Mouse (Mus musculus) stomach, embryonic 14.5 days (tissue): ENCODE measurements around the gene AC134908.4. TPM values are rescaled to one million over a fixed set of nuclear protein-coding genes. Genes with fewer than 3 reads are reported as not detected.

Experiments used
- ATAC-seq: fragments of 200-750 bp; cut with Nextera tagmentation; 2 replicates; pipeline ENCODE4 v1.8.0; 2017; ENCODE audit warnings: low read depth, moderate TSS enrichment; ENCODE audit not compliant: insufficient number of reproducible peaks, insufficient read depth, low FRiP score
- H3K27ac ChIP-seq: fragments of 300-500 bp; sonication (generic); 2 replicates; pipeline ENCODE4 v1.5.1; 2014; ENCODE audit warnings: mild to moderate bottlenecking, low read length, moderate library complexity, mixed read lengths
- H3K27me3 ChIP-seq: fragments of 300-500 bp; sonication (generic); 2 replicates; pipeline ENCODE4 v1.6.1; 2014; ENCODE audit warnings: low read length, control low read depth, mixed read lengths; ENCODE audit not compliant: control insufficient read depth, insufficient read depth
- H3K36me3 ChIP-seq: fragments of 300-500 bp; sonication (generic); 2 replicates; pipeline ENCODE4 v1.6.1; 2014; ENCODE audit warnings: mild to moderate bottlenecking, control low read depth, low read length, moderate library complexity, mixed read lengths; ENCODE audit not compliant: control insufficient read depth, insufficient read depth
- H3K4me1 ChIP-seq: fragments of 300-500 bp; sonication (generic); 2 replicates; pipeline ENCODE4 v1.6.1; 2014; ENCODE audit warnings: low read length, control low read depth, mixed read lengths; ENCODE audit not compliant: control insufficient read depth, insufficient read depth
- H3K4me2 ChIP-seq: fragments of 300-500 bp; sonication (generic); replicated peaks from 2 replicates; pipeline ENCODE4 v1.6.1; 2014; ENCODE audit warnings: low read depth, low read length, control low read depth
- H3K4me3 ChIP-seq: fragments of 300-500 bp; sonication (generic); 2 replicates; pipeline ENCODE4 v1.5.1; 2014; ENCODE audit warnings: low read depth, low read length, control low read depth
- H3K9ac ChIP-seq: fragments of 300-500 bp; sonication (generic); replicated peaks from 2 replicates; pipeline ENCODE4 v1.6.1; 2014; ENCODE audit warnings: low read depth, mild to moderate bottlenecking, control low read depth, low read length, moderate library complexity, mixed read lengths
- H3K9me3 ChIP-seq: fragments of 300-500 bp; sonication (generic); 2 replicates; pipeline ENCODE4 v1.6.1; 2016; ENCODE audit warnings: low read depth, low read length, control low read depth; ENCODE audit not compliant: control insufficient read depth
- WGBS: fragments of 180-500 bp; shearing (Covaris S2); extraction: QIAGEN DNeasy Blood & Tissue Kit; methylation state at CpG from one replicate; pipeline ENCODE4 v1.1.7; 2014; 5-methylcytosine and 5-hydroxymethylcytosine counted together
- polyA plus RNA-seq: library from polyadenylated mRNA; unstranded; fragments of >200 nt; fragmentation: Nextera tagmentation; extraction: Ambion mirVana; gene quantifications from 2 replicates; pipeline ENCODE4 v1.2.1, GENCODE M21; 2014

AC134908.4 gene
- polyA plus RNA-seq, 1 experiment from 2014 or later, result not detected

- Histone ChIP-seq H3K9ac (no peak overlapping the region), H3K27ac (peak overlapping the region; percentile 98; the same call in 1 of the 2 replicates), H3K4me3 (no peak overlapping the region), H3K9me3 (no peaks in the 10 kb centered on the region), H3K27me3 (no peaks in the 10 kb centered on the region), H3K36me3 (peaks cover 7% of the 10 kb centered on the region), H3K4me2 (0 out of 2 replicates have a peak overlapping the region, but pooled peaks have one; percentile 7), H3K4me1 (peaks cover 38% of the 10 kb centered on the region)
- no peak for ATAC-seq
- WGBS, result 80% methylated on average over 13 of the region's 13 CpGs
Observed at GRCm38 (mm10) chr17:25794197-25794596, 1.3 kb downstream of the AC134908.4 start.

- under 1% methylated on average over 14 of the region's 14 CpGs for WGBS
- no peaks in the 10 kb centered on the region for H3K9me3 ChIP-seq
- peak within 1 kb of the TSS; percentile 85 for H3K4me2 ChIP-seq
- H3K4me1 ChIP-seq, result peaks cover 37% of the 10 kb centered on the region
- peak; percentile 76 for ATAC-seq
- peak within 1 kb of the TSS; percentile 85 for H3K4me3 ChIP-seq
- peaks cover 11% of the 10 kb centered on the region for H3K36me3 ChIP-seq
- no peaks in the 10 kb centered on the region for H3K27me3 ChIP-seq
- peak within 1 kb of the TSS; percentile 54 for H3K9ac ChIP-seq
- H3K27ac ChIP-seq, result peak within 1 kb of the TSS; percentile 98
Observed at GRCm38 (mm10) chr17:25792615-25793014, 2.8 kb downstream of the AC134908.4 start, which contains the start of gene Fam173a. Gene Fam173a (minus strand): TSS chr17:25792901.

GRCm38 (mm10) chr17:25791843-25792527 is 3.5 kb downstream of the AC134908.4 start:
- Histone ChIP-seq H3K4me2 (peak overlapping the region; percentile 85), H3K4me3 (peak overlapping the region; percentile 85), H3K4me1 (peaks cover 33% of the 10 kb centered on the region), H3K36me3 (peaks cover 11% of the 10 kb centered on the region), H3K9ac (peak overlapping the region; percentile 54), H3K9me3 (no peaks in the 10 kb centered on the region), H3K27me3 (no peaks in the 10 kb centered on the region), H3K27ac (peak overlapping the region; percentile 98)
- peak; percentile 59; the same call in 1 of the 2 replicates for ATAC-seq
- under 1% methylated on average over 45 of the region's 45 CpGs for WGBS

DNA sequence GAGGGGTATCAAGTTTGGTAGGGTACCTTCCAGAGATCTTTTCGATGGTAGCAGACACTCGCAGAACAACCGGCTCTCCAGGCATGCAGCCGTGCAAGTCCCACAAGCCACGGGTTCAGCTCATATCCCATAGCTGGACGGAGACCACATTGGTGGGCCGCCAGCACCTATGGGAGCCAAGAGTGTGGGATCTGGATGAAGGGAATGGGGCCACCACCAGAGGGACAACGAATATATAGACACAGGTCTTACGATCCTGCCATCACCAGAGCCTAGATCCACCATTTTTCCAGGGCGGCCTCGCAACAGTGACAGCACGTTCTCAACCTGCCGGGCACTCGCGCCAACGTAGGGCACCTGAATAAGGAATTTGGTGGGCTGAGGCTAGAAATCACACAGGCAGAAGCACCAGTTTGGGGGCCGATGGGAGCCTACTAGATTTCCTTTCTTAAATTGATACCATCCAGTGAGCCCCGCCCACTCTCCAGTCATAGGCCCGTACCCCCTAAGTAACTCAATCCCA is 4.1 kb downstream of the AC134908.4 start:
- Histone ChIP-seq H3K4me1 (peaks cover 33% of the 10 kb centered on the region), H3K4me2 (peak overlapping the region; percentile 85), H3K36me3 (peaks cover 11% of the 10 kb centered on the region), H3K4me3 (peak overlapping the region; percentile 85), H3K27me3 (no peaks in the 10 kb centered on the region), H3K27ac (no peak overlapping the region; the same call in 1 of the 2 replicates), H3K9ac (peak overlapping the region; percentile 54; the same call in 1 of the 2 replicates), H3K9me3 (no peaks in the 10 kb centered on the region)
- WGBS, result 25% methylated on average over 19 of the region's 19 CpGs
- ATAC-seq, result no peak

DNA sequence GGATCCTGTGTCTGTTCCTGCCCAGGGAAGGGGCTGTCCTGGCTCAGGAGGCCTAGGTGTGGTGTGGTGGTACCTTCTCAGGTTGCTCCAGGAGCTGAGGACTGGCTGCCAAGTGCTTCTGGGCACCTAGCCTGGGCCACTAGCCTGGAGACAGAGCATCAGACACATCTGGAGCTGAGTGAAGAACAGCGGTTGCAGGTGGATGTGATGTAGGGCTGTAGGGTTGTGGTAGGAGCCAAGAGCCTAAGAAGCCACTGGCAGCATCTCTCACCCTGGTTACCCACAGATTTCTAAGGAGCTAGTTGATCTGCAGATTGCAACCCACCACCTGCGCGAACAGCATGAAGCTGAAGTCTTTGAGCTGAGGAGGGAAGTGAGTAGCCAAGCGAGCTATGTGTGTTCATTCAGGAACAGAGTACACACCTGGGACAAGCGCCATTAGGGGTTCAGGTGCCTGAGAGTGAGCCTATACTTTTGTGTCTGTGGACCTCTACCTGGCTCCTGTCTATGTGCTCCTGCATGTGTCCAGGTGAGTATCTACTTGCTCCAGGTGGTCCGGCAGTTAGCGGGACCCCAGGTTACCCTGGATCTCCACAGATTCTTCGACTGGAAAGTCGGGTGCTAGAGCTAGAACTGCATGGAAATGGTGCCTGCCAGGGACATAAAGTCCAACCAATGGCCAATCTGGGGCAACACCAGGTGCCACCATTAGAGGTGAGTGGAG is 8.5 kb downstream of the AC134908.4 start:
- H3K4me1 ChIP-seq, result peaks cover 19% of the 10 kb centered on the region
- H3K4me2 ChIP-seq, result no peak overlapping the region
- H3K9ac ChIP-seq, result no peak overlapping the region
- ATAC-seq, result no peak
- H3K27ac ChIP-seq, result no peak overlapping the region
- no peak overlapping the region for H3K4me3 ChIP-seq
- H3K36me3 ChIP-seq, result peaks cover 25% of the 10 kb centered on the region
- 94% methylated on average over 9 of the region's 9 CpGs for WGBS
- no peaks in the 10 kb centered on the region for H3K9me3 ChIP-seq
- no peaks in the 10 kb centered on the region for H3K27me3 ChIP-seq

GRCm38 (mm10) chr17:25786280-25786679 is 9.2 kb downstream of the AC134908.4 start, which contains the start of gene Ccdc78:
Gene Ccdc78 (plus strand): TSS chr17:25786580.
- H3K36me3 ChIP-seq, result peaks cover 32% of the 10 kb centered on the region
- 77% methylated on average over 3 of the region's 3 CpGs for WGBS

DNA sequence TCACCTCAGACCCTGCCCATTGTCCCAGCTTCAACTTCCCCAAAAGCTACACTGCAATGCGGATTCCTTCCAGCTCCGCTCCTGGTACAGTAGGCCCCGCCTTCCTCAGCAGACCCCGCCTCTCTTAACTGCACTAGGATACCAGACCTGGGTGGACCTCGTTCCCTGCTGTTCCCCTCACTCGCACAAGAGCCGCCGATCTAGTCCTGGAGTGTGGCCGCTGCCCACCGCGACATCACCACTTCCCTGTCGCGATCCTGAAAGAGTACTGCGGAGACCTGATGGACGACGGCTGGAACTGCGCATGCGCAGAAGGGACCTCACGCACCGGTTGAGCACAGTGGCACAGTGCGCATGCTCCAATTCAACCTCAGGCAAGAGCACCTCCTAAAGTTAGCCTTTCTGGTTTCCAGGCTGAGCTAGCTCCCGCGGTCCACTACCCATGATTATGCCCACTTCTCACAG is 10.1 kb downstream of the AC134908.4 start, which contains the start of gene Haghl:
Gene Haghl, minus strand, starts transcription at position 393 of the 465 bp plus-strand sequence.
- Histone ChIP-seq H3K36me3 (peaks cover 37% of the 10 kb centered on the region), H3K9me3 (no peaks in the 10 kb centered on the region), H3K4me1 (peaks cover 8% of the 10 kb centered on the region), H3K4me2 (peak within 1 kb of the TSS; percentile 92), H3K27ac (peak within 1 kb of the TSS; percentile 77), H3K9ac (peak within 1 kb of the TSS; percentile 43), H3K27me3 (no peaks in the 10 kb centered on the region), H3K4me3 (peak within 1 kb of the TSS; percentile 67)
- ATAC-seq, result peak; percentile 80
- 1% methylated on average over 23 of the region's 23 CpGs for WGBS

More at GRCm38 (mm10) chr17:25786280-25786679, 9.2 kb downstream of the AC134908.4 start, which contains the start of gene Ccdc78:
- no peak for ATAC-seq
- peaks cover 16% of the 10 kb centered on the region for H3K4me1 ChIP-seq
- H3K9ac ChIP-seq, result peak within 1 kb of the TSS; percentile 43
- H3K27ac ChIP-seq, result peak within 1 kb of the TSS; percentile 77
- H3K27me3 ChIP-seq, result no peaks in the 10 kb centered on the region
- H3K4me2 ChIP-seq, result peak within 1 kb of the TSS; percentile 92
- peak within 1 kb of the TSS; percentile 67 for H3K4me3 ChIP-seq
- no peaks in the 10 kb centered on the region for H3K9me3 ChIP-seq
